Mouse (Mus musculus) stomach, postnatal 0 days (tissue): ENCODE measurements around the gene Armc5.

ENCODE experiments used
- CTCF ChIP-seq: IDR thresholded peaks from 2 replicates; pipeline ENCODE4 v1.5.1; 2016; ENCODE audit warnings: antibody characterized with exemption, low read depth, mild to moderate bottlenecking, moderate library complexity
- EP300 ChIP-seq: optimal IDR thresholded peaks from 2 replicates; pipeline ENCODE3; 2016; ENCODE audit warnings: antibody characterized with exemption

DNA sequence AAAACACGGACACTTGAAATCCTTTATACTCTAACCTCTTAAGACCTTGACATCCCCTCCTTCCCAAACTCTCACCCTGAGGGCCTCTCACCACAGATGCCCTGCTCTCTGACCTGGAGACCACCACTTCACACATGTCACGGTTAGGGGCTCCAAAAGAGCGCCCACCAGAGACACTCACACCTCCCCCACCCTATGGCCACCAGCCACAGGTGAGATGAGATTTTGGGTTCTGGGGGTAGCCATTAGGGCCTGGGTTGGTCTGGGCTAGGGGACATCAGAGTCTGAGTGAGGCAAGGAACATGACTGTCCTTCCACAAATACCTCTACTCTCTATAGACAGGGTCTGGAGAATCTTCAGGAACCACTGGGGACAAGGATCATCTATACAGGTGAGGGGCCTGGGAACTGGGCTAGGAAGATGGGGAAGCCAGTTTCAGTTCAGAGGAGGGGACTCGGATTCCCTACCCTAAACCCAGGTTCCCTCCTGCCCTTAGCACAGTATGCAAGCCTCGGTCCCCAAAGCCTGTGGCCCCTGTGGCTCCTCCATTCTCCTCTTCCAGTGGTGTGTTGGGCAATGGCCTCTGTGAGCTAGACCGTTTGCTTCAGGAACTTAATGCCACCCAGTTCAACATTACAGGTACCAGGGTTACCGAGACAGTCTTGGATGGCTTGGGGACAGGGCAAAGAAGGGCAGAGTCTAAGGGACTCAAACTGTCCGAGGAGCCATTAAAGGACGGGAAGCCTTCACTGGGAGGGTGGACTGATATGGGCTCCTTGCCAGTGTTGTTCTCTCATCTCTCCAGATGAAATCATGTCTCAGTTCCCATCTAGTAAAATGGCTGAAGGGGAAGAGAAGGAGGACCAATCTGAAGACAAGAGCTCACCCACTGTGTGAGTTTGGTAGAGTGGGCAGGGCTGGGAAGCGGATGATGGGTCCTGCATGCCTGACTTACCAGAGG is 11.2 kb downstream of the Armc5 start:
- TF ChIP-seq CTCF (no peak), EP300 (no peak)
